Mouse (Mus musculus): ENCODE measurements around the gene Tshb.
A peak's percentile ranks its signal among the peaks of the same experiment; 100 is the strongest.

Tshb gene

GRCm38 (mm10) chr3:102782618-102783017, at the start of gene Tshb:
Gene Tshb, minus strand, starts transcription at chr3:102782718.
- DNase-seq (ENCODE audit: low spot score), result no peak

GRCm38 (mm10) chr3:102803937-102804336, 21.4 kb upstream of the Tshb start:
- peak; percentile 61 for DNase-seq (ENCODE audit: low spot score)

- no peak for DNase-seq (ENCODE audit: low spot score)
Observed at GRCm38 (mm10) chr3:102787369-102787768, 4.9 kb upstream of the Tshb start.

GRCm38 (mm10) chr3:102773018-102773417, 9.5 kb downstream of the Tshb start:
- DNase-seq (ENCODE audit: low spot score), result no peak

- DNase-seq (ENCODE audit: low spot score), result no peak
Observed at GRCm38 (mm10) chr3:102764850-102765249, 17.7 kb downstream of the Tshb start.

- peak; percentile 21 for DNase-seq (ENCODE audit: low spot score)
Observed at GRCm38 (mm10) chr3:102763713-102764400, 18.7 kb downstream of the Tshb start.

GRCm38 (mm10) chr3:102762388-102762787, 20.1 kb downstream of the Tshb start:
- DNase-seq (ENCODE audit: low spot score), result no peak

- no peak for DNase-seq (ENCODE audit: low spot score)
Observed at GRCm38 (mm10) chr3:102760236-102760635, 22.3 kb downstream of the Tshb start.

- no peak for DNase-seq (ENCODE audit: low spot score)
Observed at GRCm38 (mm10) chr3:102757019-102757418, 25.5 kb downstream of the Tshb start.

- no peak for DNase-seq (ENCODE audit: low spot score)
Observed at GRCm38 (mm10) chr3:102755801-102756200, 26.7 kb downstream of the Tshb start.

GRCm38 (mm10) chr3:102752457-102752856, 30.1 kb downstream of the Tshb start:
- DNase-seq (ENCODE audit: low spot score), result no peak

- no peak for DNase-seq (ENCODE audit: low spot score)
Observed at GRCm38 (mm10) chr3:102752053-102752452, 30.5 kb downstream of the Tshb start.

- no peak for DNase-seq (ENCODE audit: low spot score)
Observed at GRCm38 (mm10) chr3:102751536-102751935, 31.0 kb downstream of the Tshb start.

GRCm38 (mm10) chr3:102751136-102751535, 31.4 kb downstream of the Tshb start:
- no peak for DNase-seq (ENCODE audit: low spot score)

- no peak for DNase-seq (ENCODE audit: low spot score)
Observed at GRCm38 (mm10) chr3:102748686-102749085, 33.8 kb downstream of the Tshb start.

GRCm38 (mm10) chr3:102748038-102748437, 34.5 kb downstream of the Tshb start:
- no peak for DNase-seq (ENCODE audit: low spot score)

- DNase-seq (ENCODE audit: low spot score), result no peak
Observed at GRCm38 (mm10) chr3:102746174-102746573, 36.3 kb downstream of the Tshb start.

- DNase-seq (ENCODE audit: low spot score), result no peak
Observed at GRCm38 (mm10) chr3:102744657-102745056, 37.9 kb downstream of the Tshb start.

- DNase-seq (ENCODE audit: low spot score), result no peak
Observed at GRCm38 (mm10) chr3:102743781-102744471, 38.6 kb downstream of the Tshb start.

GRCm38 (mm10) chr3:102743202-102743601, 39.3 kb downstream of the Tshb start:
- no peak for DNase-seq (ENCODE audit: low spot score)

GRCm38 (mm10) chr3:102742725-102743124, 39.8 kb downstream of the Tshb start:
- DNase-seq (ENCODE audit: low spot score), result no peak

GRCm38 (mm10) chr3:102738926-102739325, 43.6 kb downstream of the Tshb start:
- no peak for DNase-seq (ENCODE audit: low spot score)

GRCm38 (mm10) chr3:102738161-102738901, 44.2 kb downstream of the Tshb start:
- no peak for DNase-seq (ENCODE audit: low spot score)

Data from ovary, postnatal 14 days (tissue).